Mouse (Mus musculus): ENCODE data around the gene Lrrc4b.

Gene Lrrc4b

GRCm38 (mm10) chr7:44463556-44464225 lies 34.9 kb downstream of the Lrrc4b start:
- no peak for DNase-seq (ENCODE audit: low spot score in 2 of 2)

GRCm38 (mm10) chr7:44464511-44464910 lies 35.7 kb downstream of the Lrrc4b start:
- DNase-seq (ENCODE audit: low spot score in 2 of 2) = no peak

- DNase-seq (ENCODE audit: low spot score in 2 of 2) = no peak
These were observed 36.3 kb downstream of the Lrrc4b start, which contains the start of gene Aspdh for GRCm38 (mm10) chr7:44465111-44465510. TSS of gene Aspdh (plus strand) at chr7:44465391.

GRCm38 (mm10) chr7:44466006-44466887 lies 37.4 kb downstream of the Lrrc4b start:
- no peak for DNase-seq (ENCODE audit: low spot score in 2 of 2)

GRCm38 (mm10) chr7:44466888-44467311 lies 38.1 kb downstream of the Lrrc4b start:
- DNase-seq (ENCODE audit: low spot score in 2 of 2) = no peak

GRCm38 (mm10) chr7:44467811-44468411 lies 39.1 kb downstream of the Lrrc4b start, which contains the start of gene Josd2:
TSS of gene Josd2 (plus strand) at chr7:44467980.
- peak; percentile 90 to 91 for DNase-seq (ENCODE audit: low spot score in 2 of 2)

GRCm38 (mm10) chr7:44468644-44469285 lies 39.9 kb downstream of the Lrrc4b start:
- no peak for DNase-seq (ENCODE audit: low spot score in 2 of 2)

GRCm38 (mm10) chr7:44469677-44470675 lies 41.2 kb downstream of the Lrrc4b start:
- DNase-seq (ENCODE audit: low spot score in 2 of 2) = peak in 1 of 2 experiments; percentile 55

- no peak for DNase-seq (ENCODE audit: low spot score in 2 of 2)
These were observed 42.1 kb downstream of the Lrrc4b start for GRCm38 (mm10) chr7:44470696-44471612.

GRCm38 (mm10) chr7:44471880-44472557 lies 43.2 kb downstream of the Lrrc4b start:
- peak in 1 of 2 experiments; percentile 36 for DNase-seq (ENCODE audit: low spot score in 2 of 2)

- no peak for DNase-seq (ENCODE audit: low spot score in 2 of 2)
These were observed 43.7 kb downstream of the Lrrc4b start for GRCm38 (mm10) chr7:44472558-44472885.

- DNase-seq (ENCODE audit: low spot score in 2 of 2) = no peak
These were observed 44.3 kb downstream of the Lrrc4b start for GRCm38 (mm10) chr7:44472961-44473646.

- no peak for DNase-seq (ENCODE audit: low spot score in 2 of 2)
These were observed 45.6 kb downstream of the Lrrc4b start for GRCm38 (mm10) chr7:44474419-44474818.

GRCm38 (mm10) chr7:44475046-44475614 lies 46.3 kb downstream of the Lrrc4b start:
- DNase-seq (ENCODE audit: low spot score in 2 of 2) = peak in 1 of 2 experiments; percentile 44

GRCm38 (mm10) chr7:44482836-44483435 lies 54.1 kb downstream of the Lrrc4b start:
- no peak for DNase-seq (ENCODE audit: low spot score in 2 of 2)

- DNase-seq (ENCODE audit: low spot score in 2 of 2) = no peak
These were observed 55.3 kb downstream of the Lrrc4b start for GRCm38 (mm10) chr7:44484109-44484508.

- peak; percentile 35 to 80 for DNase-seq (ENCODE audit: low spot score in 2 of 2)
These were observed 56.2 kb downstream of the Lrrc4b start for GRCm38 (mm10) chr7:44484841-44485571.
